Mouse (Mus musculus) thymus, adult 2 months (tissue): ENCODE data around the gene Gramd1b. TPM values are rescaled to one million over a fixed set of nuclear protein-coding genes. Genes with fewer than 3 reads are reported as not detected.

Source experiments
- DNase-seq: peaks from one replicate; pipeline ENCODE4 v3.0.0; 2021
- H3K27ac ChIP-seq: fragments of 200-500 bp; 2 replicates; pipeline ENCODE4 v1.5.1; 2012; ENCODE audit warnings: low read length, control low read depth; ENCODE audit not compliant: control insufficient read depth, insufficient read depth
- H3K27me3 ChIP-seq: fragments of 200-500 bp; 2 replicates; pipeline ENCODE4 v1.6.1; 2012; ENCODE audit warnings: mild to moderate bottlenecking, low read length, moderate library complexity, mixed read lengths; ENCODE audit not compliant: control insufficient read depth, insufficient read depth
- H3K36me3 ChIP-seq: fragments of 200-500 bp; 2 replicates; pipeline ENCODE4 v1.6.1; 2012; ENCODE audit warnings: mild to moderate bottlenecking, low read length, moderate library complexity; ENCODE audit not compliant: control insufficient read depth, insufficient read depth
- H3K4me1 ChIP-seq: fragments of 200-500 bp; replicated peaks from 2 replicates; pipeline ENCODE4 v1.6.1; 2012; ENCODE audit warnings: low read length; ENCODE audit not compliant: control insufficient read depth, insufficient read depth
- H3K4me3 ChIP-seq: fragments of 200-500 bp; 2 replicates; pipeline ENCODE4 v1.5.1; 2012; ENCODE audit warnings: mild to moderate bottlenecking, low read length, control low read depth, moderate library complexity; ENCODE audit not compliant: control insufficient read depth, insufficient read depth
- CTCF ChIP-seq: fragments of 200-500 bp; IDR thresholded peaks from 2 replicates; pipeline ENCODE4 v1.5.1; 2012; ENCODE audit warnings: mild to moderate bottlenecking, control low read depth, low read length, moderate library complexity, borderline replicate concordance; ENCODE audit not compliant: control insufficient read depth, poor library complexity, insufficient read depth; ENCODE audit errors: extremely low read depth
- POLR2A ChIP-seq: fragments of 200-500 bp; IDR thresholded peaks from 2 replicates; pipeline ENCODE4 v1.6.1; 2012; ENCODE audit warnings: mild to moderate bottlenecking, low read length, control low read depth, moderate library complexity; ENCODE audit not compliant: control insufficient read depth, poor library complexity, insufficient read depth; ENCODE audit errors: extremely low read depth
- WGBS: fragments of 180-500 bp; shearing (Covaris S2); methylation state at CpG from one replicate; pipeline ENCODE4 v1.1.7; 2018; 5-methylcytosine and 5-hydroxymethylcytosine counted together
- polyA plus RNA-seq: library from polyadenylated mRNA; depleted of rRNA; stranded (reverse); fragments of >200 nt; gene quantifications from 2 replicates; pipeline ENCODE4 v1.2.3, GENCODE M21; 2012

The Gramd1b gene
- polyA plus RNA-seq, 1 experiment: 43.0 TPM

DNA sequence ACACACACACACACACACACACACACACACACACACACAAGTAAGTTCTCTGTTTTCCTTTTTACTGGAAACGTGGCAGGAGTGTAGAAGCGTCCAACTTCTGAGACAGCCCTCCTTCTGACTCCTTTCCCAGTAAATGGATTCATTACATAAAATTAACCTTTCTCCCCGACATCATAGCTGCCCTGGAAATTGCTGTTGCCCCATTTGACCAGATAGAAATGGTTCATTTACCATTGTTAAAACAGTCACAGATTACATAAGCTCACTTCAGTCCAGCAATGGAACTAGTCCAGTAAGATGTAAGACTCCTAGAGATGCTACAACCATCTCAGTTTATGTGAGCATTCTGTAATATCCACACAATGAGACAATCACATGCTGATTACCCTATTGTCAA, 122.8 kb downstream of the Gramd1b start:
- Histone ChIP-seq H3K27me3 (no peaks in the 10 kb centered on the region), H3K27ac (no peak overlapping the region), H3K36me3 (no peaks in the 10 kb centered on the region), H3K4me1 (no peaks in the 10 kb centered on the region), H3K4me3 (no peak overlapping the region)
- no peak for DNase-seq
- no peak for TF ChIP-seq POLR2A
- no peak for TF ChIP-seq CTCF
- 88% methylated on average over 3 of the region's 3 CpGs for WGBS

GRCm38 (mm10) chr9:40407876-40408275, 123.3 kb downstream of the Gramd1b start:
- WGBS: 91% methylated on average over 5 of the region's 5 CpGs
- no peaks in the 10 kb centered on the region for H3K27me3 ChIP-seq
- no peaks in the 10 kb centered on the region for H3K4me1 ChIP-seq
- no peak for DNase-seq
- no peak overlapping the region for H3K27ac ChIP-seq
- no peaks in the 10 kb centered on the region for H3K36me3 ChIP-seq
- TF ChIP-seq POLR2A (no peak), CTCF (no peak)
- H3K4me3 ChIP-seq: no peak overlapping the region

- Histone ChIP-seq H3K36me3 (no peaks in the 10 kb centered on the region), H3K27ac (no peak overlapping the region), H3K4me1 (no peaks in the 10 kb centered on the region), H3K4me3 (no peak overlapping the region), H3K27me3 (no peaks in the 10 kb centered on the region)
- 92% methylated on average over 6 of the region's 6 CpGs for WGBS
- TF ChIP-seq CTCF (no peak), POLR2A (no peak)
- no peak for DNase-seq
These were observed 125.4 kb downstream of the Gramd1b start for GRCm38 (mm10) chr9:40405804-40406203.

GRCm38 (mm10) chr9:40405263-40405662, 125.9 kb downstream of the Gramd1b start:
- H3K36me3 ChIP-seq: no peaks in the 10 kb centered on the region
- H3K4me3 ChIP-seq: no peak overlapping the region
- no peaks in the 10 kb centered on the region for H3K27me3 ChIP-seq
- 93% methylated on average over 5 of the region's 5 CpGs for WGBS
- DNase-seq: no peak
- H3K4me1 ChIP-seq: no peaks in the 10 kb centered on the region
- TF ChIP-seq POLR2A (no peak), CTCF (no peak)
- H3K27ac ChIP-seq: no peak overlapping the region

GRCm38 (mm10) chr9:40404637-40405036, 126.5 kb downstream of the Gramd1b start:
- H3K4me3 ChIP-seq: no peak overlapping the region
- no peaks in the 10 kb centered on the region for H3K36me3 ChIP-seq
- no peak overlapping the region for H3K27ac ChIP-seq
- no peaks in the 10 kb centered on the region for H3K27me3 ChIP-seq
- TF ChIP-seq CTCF (no peak), POLR2A (no peak)
- WGBS: 97% methylated on average over 11 of the region's 11 CpGs
- H3K4me1 ChIP-seq: no peaks in the 10 kb centered on the region
- no peak for DNase-seq

DNA sequence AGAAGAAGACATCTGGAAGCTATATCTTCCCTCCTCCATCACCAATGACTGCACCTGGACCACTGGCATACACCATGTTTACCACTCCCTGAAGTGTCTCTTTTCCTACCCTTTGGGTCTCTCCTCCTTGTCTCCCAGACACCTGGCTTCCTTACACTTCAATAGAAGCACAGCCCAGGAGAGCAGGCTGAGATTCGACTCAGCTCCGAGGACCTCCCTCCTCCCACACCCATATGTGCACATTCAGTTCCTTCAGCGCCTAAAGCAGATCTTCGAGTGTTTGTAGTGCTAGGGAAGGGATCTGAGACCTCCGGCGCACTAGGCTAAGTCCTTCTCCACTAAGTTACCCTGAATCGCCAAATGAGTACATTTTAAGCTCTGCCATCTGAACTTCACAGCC, 127.4 kb downstream of the Gramd1b start:
- Histone ChIP-seq H3K27ac (no peak overlapping the region), H3K4me3 (no peak overlapping the region), H3K4me1 (no peaks in the 10 kb centered on the region), H3K36me3 (no peaks in the 10 kb centered on the region), H3K27me3 (no peaks in the 10 kb centered on the region)
- 94% methylated on average over 7 of the region's 7 CpGs for WGBS
- no peak for TF ChIP-seq CTCF
- TF ChIP-seq POLR2A: no peak
- no peak for DNase-seq

- Histone ChIP-seq H3K27ac (no peak overlapping the region), H3K36me3 (no peaks in the 10 kb centered on the region), H3K4me3 (no peak overlapping the region), H3K4me1 (no peaks in the 10 kb centered on the region; the same call in 1 of the 2 replicates), H3K27me3 (no peaks in the 10 kb centered on the region)
- no peak for DNase-seq
- WGBS: 93% methylated on average over 5 of the region's 5 CpGs
- TF ChIP-seq CTCF (no peak), POLR2A (no peak)
These were observed 129.4 kb downstream of the Gramd1b start for GRCm38 (mm10) chr9:40401818-40402217.
